Mouse (Mus musculus) megakaryocyte, embryonic 14.5 days (primary cell): ENCODE results near the gene Lhfpl4. TPM values are rescaled to one million over a fixed set of nuclear protein-coding genes. Genes with fewer than 3 reads are reported as not detected.

Source experiments
- H3K27me3 ChIP-seq: replicated peaks from 2 replicates; pipeline ENCODE3; 2012; ENCODE audit warnings: inconsistent platforms
- H3K36me3 ChIP-seq: replicated peaks from 2 replicates; pipeline ENCODE3; 2012; ENCODE audit warnings: low read length, inconsistent platforms, mixed read lengths
- H3K4me1 ChIP-seq: 2 replicates; pipeline ENCODE4 v1.6.1; 2012; ENCODE audit warnings: inconsistent platforms
- H3K4me3 ChIP-seq: replicated peaks from 2 replicates; pipeline ENCODE3; 2012; ENCODE audit warnings: moderate library complexity, mild to moderate bottlenecking, inconsistent platforms
- H3K9me3 ChIP-seq: 2 replicates; pipeline ENCODE4 v1.6.1; 2012; ENCODE audit warnings: inconsistent platforms
- FLI1 ChIP-seq: IDR thresholded peaks from 2 replicates; pipeline ENCODE4 v1.6.1; 2012; ENCODE audit warnings: low read length, inconsistent platforms, mixed read lengths
- GATA1 ChIP-seq: IDR thresholded peaks from 3 replicates; pipeline ENCODE4 v1.6.1; 2012; ENCODE audit warnings: mixed read lengths, low read length, inconsistent platforms, borderline replicate concordance
- polyA plus RNA-seq: library from polyadenylated mRNA; stranded (reverse); fragments of >175 nt; gene quantifications from 2 replicates; pipeline ENCODE4 v1.2.3, GENCODE M21; 2012; ENCODE audit warnings: low replicate concordance; ENCODE audit not compliant: insufficient read depth

The Lhfpl4 gene
- polyA plus RNA-seq, 1 experiment = not detected

DNA sequence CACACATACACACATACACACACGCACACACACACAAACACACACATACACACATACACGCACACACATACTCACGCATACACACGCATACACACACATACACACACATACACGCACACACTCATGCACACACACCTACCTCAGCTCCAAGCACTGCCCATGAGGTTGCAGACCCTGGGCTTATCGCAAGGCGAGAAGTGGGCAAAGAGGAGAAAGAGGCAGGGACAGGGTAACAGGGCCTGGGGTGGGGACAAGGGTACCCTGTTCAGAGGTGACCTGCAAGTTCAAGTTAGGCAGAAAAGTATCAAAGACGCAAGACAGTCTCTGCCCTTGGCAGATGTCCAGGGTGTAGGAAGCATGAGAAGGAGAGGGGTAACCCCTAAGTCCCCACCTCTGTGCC, 24.5 kb downstream of the Lhfpl4 start:
- TF ChIP-seq GATA1 = no peak
- no peak for TF ChIP-seq FLI1
- H3K4me3 ChIP-seq = no peak overlapping the region
- no peaks in the 10 kb centered on the region for H3K36me3 ChIP-seq
- H3K4me1 ChIP-seq = peaks cover 40% of the 10 kb centered on the region
- no peaks in the 10 kb centered on the region for H3K9me3 ChIP-seq
- H3K27me3 ChIP-seq = peaks cover 24% of the 10 kb centered on the region

DNA sequence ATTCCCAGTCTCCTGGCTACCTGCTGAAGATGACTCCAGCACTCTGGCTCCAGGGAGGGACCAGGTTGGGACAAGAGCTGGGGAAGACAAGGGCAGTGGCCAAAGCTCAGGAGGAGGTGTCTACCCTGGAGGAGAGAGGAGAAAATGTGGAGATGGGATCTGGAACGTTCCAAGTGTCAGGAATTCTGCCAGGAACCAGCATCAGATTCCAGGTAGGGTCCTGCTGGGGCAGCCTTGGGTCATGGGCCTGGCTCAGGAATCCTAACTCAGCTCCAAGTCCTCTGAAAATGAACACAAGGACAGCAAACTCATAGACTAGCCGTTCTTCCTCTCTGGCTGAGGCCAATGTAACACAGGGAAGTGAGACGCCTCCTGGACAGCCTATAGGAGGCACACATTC, 25.3 kb downstream of the Lhfpl4 start:
- Histone ChIP-seq H3K4me3 (no peak overlapping the region), H3K4me1 (peaks cover 40% of the 10 kb centered on the region), H3K36me3 (no peaks in the 10 kb centered on the region), H3K9me3 (no peaks in the 10 kb centered on the region), H3K27me3 (peaks cover 24% of the 10 kb centered on the region)
- TF ChIP-seq GATA1 (no peak), FLI1 (no peak)

DNA sequence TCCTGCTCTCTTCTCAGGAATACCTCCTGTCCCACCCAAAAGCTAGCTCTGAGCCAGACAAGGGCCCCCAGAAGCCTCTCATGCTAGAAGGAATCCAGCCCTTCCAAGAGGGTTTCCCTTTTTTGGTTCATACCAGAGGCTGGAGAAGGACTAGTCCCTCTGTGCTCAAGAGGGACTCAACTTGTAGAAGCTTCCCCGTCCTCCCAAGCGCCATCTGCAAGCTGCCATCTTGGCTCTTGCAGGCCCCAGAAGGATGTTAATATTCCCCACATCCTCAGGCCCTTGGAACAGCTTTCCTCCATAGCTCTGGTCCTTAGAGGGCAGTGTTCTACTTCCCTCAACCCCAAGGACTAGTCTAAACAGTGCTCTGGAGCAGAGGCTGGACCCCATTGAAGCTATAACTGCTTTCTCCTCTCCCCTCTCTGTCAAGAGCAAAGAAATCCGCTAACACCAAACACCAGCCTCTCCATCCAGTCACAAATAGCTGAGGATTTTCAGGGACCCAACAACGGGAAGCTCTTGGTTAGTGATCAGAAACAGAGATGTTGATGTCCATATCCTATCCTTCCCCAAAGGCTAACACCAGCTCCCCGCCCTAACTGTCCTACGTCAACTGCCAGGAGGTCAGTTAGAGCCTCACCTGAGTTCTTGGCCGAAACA, 26.7 kb downstream of the Lhfpl4 start:
- H3K36me3 ChIP-seq = no peaks in the 10 kb centered on the region
- TF ChIP-seq GATA1 (no peak), FLI1 (no peak)
- H3K4me1 ChIP-seq = peaks cover 39% of the 10 kb centered on the region
- H3K27me3 ChIP-seq = peaks cover 24% of the 10 kb centered on the region
- no peaks in the 10 kb centered on the region for H3K9me3 ChIP-seq
- H3K4me3 ChIP-seq = no peak overlapping the region

DNA sequence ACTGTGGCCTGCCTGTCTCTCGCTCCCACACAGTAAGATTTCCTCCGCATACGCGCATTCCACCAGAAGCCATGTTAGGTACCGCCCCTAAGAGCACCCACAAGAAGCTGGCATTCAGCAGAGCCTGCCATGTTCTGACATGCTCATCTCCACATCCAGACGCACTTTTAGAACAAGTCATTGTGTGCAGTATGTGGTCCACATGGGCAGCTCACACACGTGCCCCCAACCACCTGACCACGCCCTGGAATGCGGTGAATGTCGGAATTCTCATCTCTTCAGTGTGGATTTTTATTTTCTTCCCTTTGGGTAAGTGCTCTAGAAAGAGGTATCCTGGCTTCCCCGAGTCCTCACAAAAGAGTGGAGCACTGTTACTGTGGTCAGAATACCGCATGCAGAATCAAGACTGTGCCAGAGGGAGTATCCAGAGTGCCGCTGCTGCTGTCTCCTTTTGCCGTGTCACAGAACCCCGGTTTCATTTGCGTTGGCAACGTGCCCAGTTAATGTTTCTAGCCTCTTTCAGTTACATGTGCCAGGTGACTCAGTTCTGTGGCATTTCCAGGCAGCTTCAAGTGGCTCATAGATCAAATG, 28.4 kb downstream of the Lhfpl4 start:
- peak overlapping the region; percentile 35 for H3K4me3 ChIP-seq
- H3K36me3 ChIP-seq = peaks cover 3% of the 10 kb centered on the region

DNA sequence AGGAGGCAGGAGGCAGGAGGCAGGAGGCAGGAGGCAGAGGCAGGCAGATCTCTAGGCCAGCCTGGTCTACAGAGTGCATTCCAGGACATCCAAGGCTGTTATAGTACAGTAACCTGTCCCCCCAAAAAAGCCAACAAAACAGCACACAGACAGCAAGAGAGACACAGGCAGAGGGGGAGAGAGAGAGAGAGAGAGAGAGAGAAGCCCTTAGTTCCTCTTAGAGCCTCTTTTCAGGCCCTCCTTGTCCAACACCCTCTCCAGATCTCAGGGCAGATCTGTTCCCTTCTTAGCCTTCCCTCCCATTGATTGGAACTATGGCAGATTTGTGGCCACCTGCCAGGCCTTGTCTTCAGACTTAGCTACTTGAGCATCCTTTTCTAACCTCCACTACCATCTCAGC, 31.7 kb downstream of the Lhfpl4 start:
- TF ChIP-seq FLI1 = no peak
- TF ChIP-seq GATA1 = no peak
- 0 out of 2 replicates have a peak, but pooled peaks cover 3% of the 10 kb centered on the region for H3K9me3 ChIP-seq
- H3K4me1 ChIP-seq = peaks cover 12% of the 10 kb centered on the region
- H3K27me3 ChIP-seq = peaks cover 2% of the 10 kb centered on the region
- no peak overlapping the region for H3K4me3 ChIP-seq
- H3K36me3 ChIP-seq = peaks cover 26% of the 10 kb centered on the region

More for the DNA sequence above, 28.4 kb downstream of the Lhfpl4 start:
- H3K27me3 ChIP-seq = peaks cover 24% of the 10 kb centered on the region
- TF ChIP-seq GATA1 = no peak
- TF ChIP-seq FLI1 = no peak
- H3K9me3 ChIP-seq = 0 out of 2 replicates have a peak, but pooled peaks cover 3% of the 10 kb centered on the region
- peaks cover 25% of the 10 kb centered on the region for H3K4me1 ChIP-seq

DNA sequence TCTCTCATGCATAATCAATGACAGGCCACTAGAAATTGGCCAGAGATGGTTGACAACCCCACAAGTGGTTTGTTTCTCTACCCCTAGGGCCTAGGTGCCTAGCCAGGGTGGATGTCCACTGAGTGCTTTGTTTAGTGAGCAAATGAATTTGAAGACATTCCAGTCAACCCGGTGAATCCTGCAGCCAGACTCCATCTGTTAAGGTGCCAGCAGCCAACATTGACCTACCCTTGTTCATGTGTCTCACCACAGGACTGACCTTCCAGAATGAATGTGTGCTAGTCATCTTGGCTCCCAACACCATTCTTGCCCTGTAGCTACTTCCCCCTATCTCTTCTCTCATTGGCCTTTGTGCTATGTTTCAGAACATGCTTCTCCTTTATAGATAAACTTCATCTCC, 33.2 kb downstream of the Lhfpl4 start:
- H3K27me3 ChIP-seq = no peaks in the 10 kb centered on the region
- peaks cover 8% of the 10 kb centered on the region for H3K4me1 ChIP-seq
- H3K4me3 ChIP-seq = no peak overlapping the region
- peaks cover 40% of the 10 kb centered on the region for H3K36me3 ChIP-seq
- no peak for TF ChIP-seq GATA1
- H3K9me3 ChIP-seq = 0 out of 2 replicates have a peak, but pooled peaks cover 3% of the 10 kb centered on the region

DNA sequence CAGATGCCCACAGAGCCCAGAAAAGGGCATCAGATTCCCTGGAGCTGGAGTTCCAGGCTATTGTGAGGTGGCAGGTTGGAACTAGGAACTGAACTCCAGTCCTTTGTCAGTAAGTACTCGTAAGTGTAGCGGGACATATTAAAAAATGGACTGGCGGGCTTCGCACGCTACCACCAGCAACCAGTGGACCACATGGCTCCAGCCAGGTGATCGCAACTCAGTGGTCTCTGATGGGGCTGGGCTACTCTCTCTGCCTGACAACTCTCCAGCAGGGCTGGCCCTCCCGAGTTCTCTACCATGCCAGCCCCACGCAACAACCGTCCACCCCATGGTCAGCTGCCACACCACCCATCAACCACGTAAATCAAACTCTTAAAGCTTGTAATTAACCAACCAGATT, 35.1 kb downstream of the Lhfpl4 start:
- H3K36me3 ChIP-seq = peaks cover 59% of the 10 kb centered on the region
- H3K27me3 ChIP-seq = no peaks in the 10 kb centered on the region
- no peak overlapping the region for H3K4me3 ChIP-seq
- no peaks in the 10 kb centered on the region; the same call in 1 of the 2 replicates for H3K4me1 ChIP-seq
- no peak for TF ChIP-seq FLI1
- no peak for TF ChIP-seq GATA1
- H3K9me3 ChIP-seq = 0 out of 2 replicates have a peak, but pooled peaks cover 3% of the 10 kb centered on the region

DNA sequence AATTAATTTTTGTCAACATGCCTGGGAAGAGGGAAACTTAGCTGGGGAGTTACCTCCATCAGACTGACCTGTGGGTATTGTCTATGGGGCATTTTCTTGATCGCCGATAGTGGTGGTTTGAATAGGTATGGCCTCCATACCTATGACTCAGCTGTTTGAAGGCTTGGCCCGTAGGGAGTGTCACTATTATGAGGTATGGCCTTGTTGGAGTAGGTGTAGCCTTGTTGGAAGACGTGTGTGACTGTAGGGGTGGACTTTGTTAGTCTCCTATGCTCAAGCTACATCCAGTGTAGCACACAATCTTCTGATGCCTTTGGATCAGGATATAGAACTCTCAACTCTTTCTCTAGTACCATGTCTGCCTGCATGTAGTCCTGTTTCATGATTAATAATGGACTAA, 39.1 kb downstream of the Lhfpl4 start:
- no peak for TF ChIP-seq FLI1
- H3K4me1 ChIP-seq = no peaks in the 10 kb centered on the region
- H3K9me3 ChIP-seq = no peaks in the 10 kb centered on the region
- no peaks in the 10 kb centered on the region for H3K27me3 ChIP-seq
- peaks cover 95% of the 10 kb centered on the region for H3K36me3 ChIP-seq
- no peak overlapping the region for H3K4me3 ChIP-seq

DNA sequence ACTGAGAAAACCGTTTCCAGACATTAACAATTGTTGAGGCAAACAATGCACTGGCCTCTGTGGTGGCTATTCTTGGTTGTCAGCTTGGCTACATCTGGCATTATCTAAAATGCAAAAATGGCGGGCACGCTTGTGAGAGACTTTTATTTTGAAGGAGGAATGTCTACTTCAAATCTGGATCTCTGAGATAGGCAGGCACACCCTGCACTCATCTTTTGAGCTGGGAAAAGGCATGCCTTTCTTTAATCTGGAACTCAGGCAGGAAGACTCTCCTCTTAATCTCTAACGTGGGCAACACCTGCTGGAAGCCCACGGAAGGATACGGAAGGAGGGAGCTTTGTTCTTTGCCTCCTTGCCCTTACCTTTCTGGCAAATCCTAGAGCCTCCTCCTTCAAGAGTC, 40.3 kb downstream of the Lhfpl4 start:
- H3K36me3 ChIP-seq = peaks cover 99% of the 10 kb centered on the region

DNA sequence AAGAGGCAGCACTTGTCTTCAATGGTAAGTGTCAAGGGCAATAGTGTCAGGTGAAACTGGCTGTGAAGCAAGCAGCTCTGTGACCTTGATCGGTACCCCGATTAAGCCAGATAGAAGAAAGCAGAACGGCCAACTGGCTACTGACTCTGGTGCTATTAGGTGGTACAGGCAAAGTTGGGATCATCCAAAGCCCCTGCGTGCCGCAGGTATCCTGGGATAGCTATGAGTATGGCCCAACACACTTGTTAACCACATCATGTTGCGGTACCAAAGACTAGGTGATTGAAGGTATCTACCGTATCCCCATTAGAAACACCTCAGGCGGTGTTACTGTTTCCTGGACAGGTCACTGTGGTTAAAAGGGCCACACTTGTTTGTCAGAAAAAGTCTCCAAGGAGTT, 41.1 kb downstream of the Lhfpl4 start:
- H3K36me3 ChIP-seq = peaks cover 99% of the 10 kb centered on the region
- no peaks in the 10 kb centered on the region for H3K4me1 ChIP-seq
- H3K4me3 ChIP-seq = no peak overlapping the region
- TF ChIP-seq FLI1 = no peak
- H3K27me3 ChIP-seq = no peaks in the 10 kb centered on the region
- H3K9me3 ChIP-seq = no peaks in the 10 kb centered on the region

More for the DNA sequence above, 40.3 kb downstream of the Lhfpl4 start:
- Histone ChIP-seq H3K9me3 (no peaks in the 10 kb centered on the region), H3K4me3 (no peak overlapping the region), H3K27me3 (no peaks in the 10 kb centered on the region), H3K4me1 (no peaks in the 10 kb centered on the region)
- TF ChIP-seq GATA1 (no peak), FLI1 (no peak)
